Mouse (Mus musculus): ENCODE measurements around the gene Tigd4. TPM values are rescaled to one million over a fixed set of nuclear protein-coding genes. Genes with fewer than 3 reads are reported as not detected.

The Tigd4 gene
- total and polyA plus RNA-seq, 3 experiments, result not detected

DNA sequence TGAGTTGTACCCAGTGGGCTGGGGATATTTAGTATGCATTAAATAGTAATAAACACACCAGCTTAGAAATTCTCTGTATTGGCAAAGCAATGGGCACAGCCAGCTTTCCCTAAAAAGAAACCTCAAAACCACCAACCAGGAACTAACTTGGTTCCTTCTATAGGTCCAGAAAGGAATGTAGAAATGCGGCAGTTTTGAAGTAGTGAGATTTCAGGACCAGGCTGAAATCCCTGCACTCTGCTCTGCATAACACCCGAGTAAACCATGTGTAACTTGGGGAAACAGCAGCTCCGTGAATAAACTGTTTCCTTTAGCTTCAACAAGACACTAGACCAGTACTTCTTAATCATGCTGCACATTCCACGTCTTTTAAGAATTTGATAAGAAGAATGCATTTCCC is 12.7 kb upstream of the Tigd4 start:
- H3K27ac ChIP-seq (ENCODE audit: insufficient read depth, low read depth), result no peak overlapping the region
- H3K9ac ChIP-seq (ENCODE audit: insufficient read depth, low read depth), result no peak overlapping the region; the same call in 1 of the 2 replicates
- H3K36me3 ChIP-seq (replicated peaks in 1 of 2; ENCODE audit: control insufficient read depth in 1 of 2, insufficient read depth in 1 of 2, low read length in 1 of 2), result no peaks in the 10 kb centered on the region
- no peaks in the 10 kb centered on the region for H3K9me3 ChIP-seq (replicated peaks; ENCODE audit: low read length)
- dilution Hi-C loops (cut with MboI; ENCODE audit: extremely low pct_ligation_motif_present, extremely low pct_unique_long_range_greater_than_20kb, low sequenced_read_pairs), result no loop called here
- no peak overlapping the region for H3K4me3 ChIP-seq (replicated peaks in 1 of 3; ENCODE audit: low read depth in 2 of 3, low read length in 2 of 3, poor library complexity in 1 of 3)
- peaks cover 3 to 31% of the 10 kb centered on the region in 2 experiments for H3K4me1 ChIP-seq (ENCODE audit: control insufficient read depth in 1 of 2, insufficient read depth in 2 of 2)
- in situ Hi-C loops (cut with MboI; ENCODE audit: low pct_ligation_motif_present, low pct_unique_long_range_greater_than_20kb, low sequenced_read_pairs), result no loop called here
- peak overlapping the region; percentile 81 for H3K4me2 ChIP-seq (ENCODE audit: insufficient read depth, low read depth, poor library complexity, severe bottlenecking)
- H3K79me2 ChIP-seq (replicated peaks; ENCODE audit: control insufficient read depth, extremely low read depth, insufficient read depth, poor library complexity, severe bottlenecking), result peaks cover 33% of the 10 kb centered on the region
- TF ChIP-seq CTCF (conservative IDR thresholded peaks at IDR 0.05 in 1 of 2, IDR thresholded peaks at IDR 0.05 in 1 of 2; ENCODE audit: low read depth in 2 of 2, low read length in 2 of 2) (no peak), KAT2A (IDR thresholded peaks at IDR 0.05; ENCODE audit: insufficient replicate concordance, low read length) (no peak), TBP (conservative IDR thresholded peaks at IDR 0.05; ENCODE audit: low read depth, low read length) (no peak), TCF12 (IDR thresholded peaks at IDR 0.05; ENCODE audit: low read depth, low read length) (no peak), MXI1 (IDR thresholded peaks at IDR 0.05; ENCODE audit: low read depth, low read length) (no peak), POLR2A (IDR thresholded peaks at IDR 0.05; ENCODE audit: low read depth, low read length) (no peak), MAFK (IDR thresholded peaks at IDR 0.05; ENCODE audit: insufficient replicate concordance, low read length) (no peak), NELFE (IDR thresholded peaks at IDR 0.05; ENCODE audit: low read depth, low read length) (no peak), USF2 (conservative IDR thresholded peaks at IDR 0.05; ENCODE audit: low read depth, low read length) (no peak), ETS1 (conservative IDR thresholded peaks at IDR 0.05; ENCODE audit: low read depth, low read length) (no peak), NRF1 (IDR thresholded peaks at IDR 0.05; ENCODE audit: low read depth, low read length) (no peak), GABPA (IDR thresholded peaks at IDR 0.05; ENCODE audit: insufficient replicate concordance, low read depth, low read length) (no peak), SMC3 (IDR thresholded peaks at IDR 0.05; ENCODE audit: low read depth, low read length) (no peak), ZNF384 (IDR thresholded peaks at IDR 0.05; ENCODE audit: low read depth, low read length) (no peak), JUND (conservative IDR thresholded peaks at IDR 0.05; ENCODE audit: low read depth, low read length) (no peak), UBTF (IDR thresholded peaks at IDR 0.05; ENCODE audit: low read depth, low read length) (no peak), USF1 (IDR thresholded peaks at IDR 0.05; ENCODE audit: low read depth, low read length) (no peak)
- no peaks in the 10 kb centered on the region for H3K27me3 ChIP-seq (replicated peaks)
- no peak for DNase-seq (ENCODE audit: extremely low read depth)

- Histone ChIP-seq H3K36me3 (replicated peaks in 1 of 2; ENCODE audit: control insufficient read depth in 1 of 2, insufficient read depth in 1 of 2, low read length in 1 of 2) (no peaks in the 10 kb centered on the region), H3K9ac (ENCODE audit: insufficient read depth, low read depth) (peak overlapping the region; percentile 72), H3K79me2 (replicated peaks; ENCODE audit: control insufficient read depth, extremely low read depth, insufficient read depth, poor library complexity, severe bottlenecking) (peaks cover 29% of the 10 kb centered on the region), H3K4me1 (ENCODE audit: control insufficient read depth in 1 of 2, insufficient read depth in 2 of 2) (peaks cover 3 to 31% of the 10 kb centered on the region in 2 experiments), H3K4me3 (replicated peaks in 1 of 3; ENCODE audit: low read depth in 2 of 3, low read length in 2 of 3, poor library complexity in 1 of 3) (peak overlapping the region; percentile 77 to 90 (median 77)), H3K4me2 (ENCODE audit: insufficient read depth, low read depth, poor library complexity, severe bottlenecking) (peak overlapping the region; percentile 81), H3K9me3 (replicated peaks; ENCODE audit: low read length) (no peaks in the 10 kb centered on the region), H3K27ac (ENCODE audit: insufficient read depth, low read depth) (no peak overlapping the region), H3K27me3 (replicated peaks) (no peaks in the 10 kb centered on the region)
- dilution Hi-C loops (cut with MboI; ENCODE audit: extremely low pct_ligation_motif_present, extremely low pct_unique_long_range_greater_than_20kb, low sequenced_read_pairs) (no loop called here), in situ Hi-C loops (cut with MboI; ENCODE audit: low pct_ligation_motif_present, low pct_unique_long_range_greater_than_20kb, low sequenced_read_pairs) (no loop called here)
- TF ChIP-seq JUND (conservative IDR thresholded peaks at IDR 0.05; ENCODE audit: low read depth, low read length) (no peak), ZC3H11A (IDR thresholded peaks at IDR 0.05; ENCODE audit: low read depth, low read length) (no peak), ZNF384 (IDR thresholded peaks at IDR 0.05; ENCODE audit: low read depth, low read length) (no peak), HCFC1 (IDR thresholded peaks at IDR 0.05; ENCODE audit: low read depth, low read length) (no peak), JUN (IDR thresholded peaks at IDR 0.05; ENCODE audit: insufficient read depth, low read depth, low read length) (no peak), KAT2A (IDR thresholded peaks at IDR 0.05; ENCODE audit: insufficient replicate concordance, low read length) (no peak)
- DNase-seq (ENCODE audit: extremely low read depth), result no peak
Measured at GRCm38 (mm10) chr3:84581696-84582022, 11.7 kb upstream of the Tigd4 start.

All from CH12.LX (cell line).